Mouse (Mus musculus) bone marrow macrophage, adult 2 months (primary cell): Measurements from ENCODE around the gene Spata9. TPM values are rescaled to one million over a fixed set of nuclear protein-coding genes. Genes with fewer than 3 reads are reported as not detected.

Experiments used
- H3K27ac ChIP-seq: 2 replicates; pipeline ENCODE4 v1.5.1; 2012; ENCODE audit warnings: low read depth, low read length; ENCODE audit not compliant: insufficient read depth
- H3K4me1 ChIP-seq: 2 replicates; pipeline ENCODE4 v1.6.1; 2012; ENCODE audit warnings: low read length; ENCODE audit not compliant: control insufficient read depth, insufficient read depth
- H3K4me3 ChIP-seq: 2 replicates; pipeline ENCODE4 v1.5.1; 2012; ENCODE audit warnings: mild to moderate bottlenecking, low read length, moderate library complexity; ENCODE audit not compliant: insufficient read depth
- CTCF ChIP-seq: IDR thresholded peaks from 2 replicates; pipeline ENCODE4 v1.5.1; 2012; ENCODE audit warnings: low read depth, mild to moderate bottlenecking, low read length, moderate library complexity
- POLR2A ChIP-seq: IDR thresholded peaks from 2 replicates; pipeline ENCODE4 v1.6.1; 2012; ENCODE audit warnings: mild to moderate bottlenecking, low read depth, low read length, borderline replicate concordance
- polyA plus RNA-seq: library from polyadenylated mRNA; stranded (reverse); fragments of >200 nt; gene quantifications from 2 replicates; pipeline ENCODE4 v1.2.4, GENCODE M21; 2012; ENCODE audit not compliant: missing spikeins, insufficient read depth, insufficient read length

The Spata9 gene
- polyA plus RNA-seq, 1 experiment, result not detected

DNA sequence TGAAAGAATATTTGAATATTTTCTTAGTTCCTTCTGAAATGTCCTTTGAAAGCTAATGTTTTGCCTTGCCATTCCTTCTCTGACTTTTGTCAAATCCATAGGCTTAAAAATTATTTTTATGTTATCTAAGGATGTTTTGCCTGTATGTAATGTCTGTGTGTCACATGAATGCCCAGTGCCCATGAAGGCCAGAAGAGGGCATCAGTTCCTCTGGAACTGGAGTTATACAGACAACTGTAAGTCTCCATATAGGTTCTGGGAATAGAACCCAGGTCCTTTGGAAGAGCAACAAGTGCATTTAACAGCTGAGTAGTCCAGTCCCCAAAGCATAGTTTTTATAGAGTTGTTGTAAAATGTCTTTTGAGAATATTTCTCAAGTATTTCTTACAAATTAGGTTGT, 15.0 kb downstream of the Spata9 start:
- Histone ChIP-seq H3K4me1 (no peaks in the 10 kb centered on the region), H3K4me3 (no peak overlapping the region), H3K27ac (no peak overlapping the region)
- no peak for TF ChIP-seq CTCF
- TF ChIP-seq POLR2A, result no peak

DNA sequence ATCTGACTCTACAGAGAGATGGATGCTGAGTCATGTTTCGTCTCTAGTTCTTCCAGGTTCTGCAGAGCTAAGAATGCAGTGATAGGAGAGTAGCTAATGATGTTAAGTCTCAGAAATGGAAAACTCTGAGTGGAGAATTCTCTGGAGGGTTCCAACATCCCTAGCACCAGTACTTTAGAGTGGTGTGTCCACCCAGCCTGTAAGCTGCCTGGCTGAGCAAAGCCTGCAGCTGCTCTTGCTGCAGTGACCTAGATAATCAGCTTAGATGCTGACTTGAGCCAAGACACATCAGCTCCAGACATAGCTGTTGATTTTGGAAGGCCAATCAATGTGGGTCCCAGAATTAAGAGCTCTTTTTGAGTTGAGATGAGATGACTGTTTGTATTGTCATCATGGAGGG, 21.1 kb downstream of the Spata9 start:
- Histone ChIP-seq H3K27ac (no peak overlapping the region), H3K4me3 (no peak overlapping the region), H3K4me1 (peaks cover 8% of the 10 kb centered on the region)
- TF ChIP-seq POLR2A, result no peak
- no peak for TF ChIP-seq CTCF

DNA sequence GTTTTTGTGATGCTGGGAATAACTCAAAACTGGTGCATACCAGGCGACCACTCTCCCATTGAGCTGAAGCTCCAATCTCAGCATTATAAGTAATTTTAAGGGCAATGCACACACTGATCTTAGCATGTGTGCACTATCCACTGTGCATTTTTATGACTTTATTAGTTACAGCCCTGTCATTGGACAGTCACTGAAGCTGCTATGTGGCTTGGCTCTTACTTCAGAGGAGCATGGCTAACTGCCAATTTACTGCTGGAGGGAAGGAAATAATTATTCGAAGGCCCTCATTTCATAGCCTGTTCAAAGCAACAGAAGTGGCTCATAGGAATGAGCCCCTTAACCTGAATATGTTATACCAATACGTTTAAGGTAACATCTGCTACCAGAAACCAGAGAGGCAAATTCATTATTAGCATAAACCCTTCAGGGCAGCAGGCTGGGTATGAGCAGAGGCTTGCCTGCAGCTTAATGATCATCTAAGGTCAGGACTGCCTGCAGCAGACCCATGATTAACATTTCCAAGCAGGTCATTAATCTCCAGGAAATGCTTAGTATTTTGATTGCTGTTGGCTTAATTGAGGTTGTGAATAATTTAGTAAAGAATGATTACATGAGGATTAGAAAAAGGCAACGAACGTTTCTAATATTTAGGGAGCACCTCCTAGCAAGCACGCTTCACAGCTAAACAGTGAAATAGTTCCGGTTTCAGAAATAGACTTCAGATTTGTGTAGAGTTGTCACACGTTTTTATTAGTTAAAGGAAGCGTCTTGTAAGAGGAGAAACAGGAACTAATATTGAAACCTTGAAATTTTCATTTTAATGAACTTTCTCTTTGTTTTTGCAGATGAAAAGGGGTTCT, 25.4 kb downstream of the Spata9 start:
- no peak for TF ChIP-seq CTCF
- no peak for TF ChIP-seq POLR2A
- no peak overlapping the region for H3K4me3 ChIP-seq
- H3K4me1 ChIP-seq, result peaks cover 16% of the 10 kb centered on the region

DNA sequence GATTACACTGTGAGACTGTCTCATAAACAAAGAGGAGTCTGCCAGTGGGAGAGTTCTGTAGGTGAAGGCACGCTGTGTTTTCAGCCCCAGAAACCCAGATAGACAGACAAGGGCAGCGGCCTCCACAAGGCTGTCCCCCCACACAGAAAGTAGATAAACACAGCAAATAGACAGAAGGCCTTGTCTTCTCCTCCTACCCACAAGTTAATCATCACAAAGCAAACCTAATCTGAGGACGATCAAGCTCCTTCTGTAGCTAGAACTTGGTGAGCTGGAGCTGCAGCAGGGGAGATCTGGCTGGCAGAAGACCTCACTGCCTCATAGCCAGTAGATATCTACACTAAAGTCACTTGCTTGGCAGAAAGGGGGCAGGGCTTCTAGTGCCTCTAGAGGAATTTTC, 36.3 kb downstream of the Spata9 start:
- TF ChIP-seq CTCF, result no peak
- no peak for TF ChIP-seq POLR2A
- H3K4me1 ChIP-seq, result no peaks in the 10 kb centered on the region
- no peak overlapping the region for H3K4me3 ChIP-seq

More for the DNA sequence above, 25.4 kb downstream of the Spata9 start:
- peak overlapping the region; percentile 95 for H3K27ac ChIP-seq

DNA sequence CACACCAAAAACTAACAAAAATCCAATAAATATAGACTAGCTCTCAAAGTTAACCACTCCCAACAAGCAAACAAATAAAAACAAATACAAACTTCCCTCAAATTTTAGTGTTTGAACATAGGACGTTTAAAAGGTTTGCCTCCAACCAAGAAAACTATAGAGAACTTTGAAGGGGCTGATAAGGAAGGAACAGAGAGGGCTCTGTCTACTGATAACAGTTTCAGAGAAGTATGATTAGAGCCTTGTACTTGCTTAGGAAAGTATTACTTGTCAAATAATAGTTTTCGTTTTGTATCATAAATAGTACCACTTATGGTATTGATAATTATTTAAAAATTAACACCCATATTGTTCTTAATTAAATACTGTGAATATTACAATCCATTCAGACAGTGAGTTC, 47.6 kb downstream of the Spata9 start:
- Histone ChIP-seq H3K4me1 (peaks cover 5% of the 10 kb centered on the region; the same call in 1 of the 2 replicates), H3K27ac (no peak overlapping the region), H3K4me3 (no peak overlapping the region)
- TF ChIP-seq CTCF (no peak), POLR2A (no peak)

More for the DNA sequence above, 36.3 kb downstream of the Spata9 start:
- H3K27ac ChIP-seq, result no peak overlapping the region

DNA sequence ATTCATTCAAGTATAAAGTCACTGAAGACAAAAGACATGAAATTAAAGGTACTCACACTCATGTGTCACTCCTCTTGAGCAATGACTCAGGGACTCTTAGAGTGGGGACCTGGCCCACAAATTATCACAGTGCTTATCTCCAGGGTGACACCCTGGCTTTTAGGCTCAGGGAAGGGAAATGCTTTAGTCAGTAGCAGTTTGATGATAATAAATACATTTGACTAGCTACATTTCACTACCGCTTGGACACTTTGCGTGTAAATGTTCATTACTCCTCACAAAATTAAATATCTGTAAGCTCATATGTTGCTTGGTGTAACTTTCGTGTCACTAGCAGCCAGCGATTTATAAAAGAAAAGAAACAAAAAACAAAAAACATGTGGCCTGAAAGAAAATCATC, 50.5 kb downstream of the Spata9 start:
- TF ChIP-seq POLR2A (no peak), CTCF (no peak)
- Histone ChIP-seq H3K27ac (peak overlapping the region; percentile 80), H3K4me3 (peak overlapping the region; percentile 72), H3K4me1 (peaks cover 8% of the 10 kb centered on the region)

DNA sequence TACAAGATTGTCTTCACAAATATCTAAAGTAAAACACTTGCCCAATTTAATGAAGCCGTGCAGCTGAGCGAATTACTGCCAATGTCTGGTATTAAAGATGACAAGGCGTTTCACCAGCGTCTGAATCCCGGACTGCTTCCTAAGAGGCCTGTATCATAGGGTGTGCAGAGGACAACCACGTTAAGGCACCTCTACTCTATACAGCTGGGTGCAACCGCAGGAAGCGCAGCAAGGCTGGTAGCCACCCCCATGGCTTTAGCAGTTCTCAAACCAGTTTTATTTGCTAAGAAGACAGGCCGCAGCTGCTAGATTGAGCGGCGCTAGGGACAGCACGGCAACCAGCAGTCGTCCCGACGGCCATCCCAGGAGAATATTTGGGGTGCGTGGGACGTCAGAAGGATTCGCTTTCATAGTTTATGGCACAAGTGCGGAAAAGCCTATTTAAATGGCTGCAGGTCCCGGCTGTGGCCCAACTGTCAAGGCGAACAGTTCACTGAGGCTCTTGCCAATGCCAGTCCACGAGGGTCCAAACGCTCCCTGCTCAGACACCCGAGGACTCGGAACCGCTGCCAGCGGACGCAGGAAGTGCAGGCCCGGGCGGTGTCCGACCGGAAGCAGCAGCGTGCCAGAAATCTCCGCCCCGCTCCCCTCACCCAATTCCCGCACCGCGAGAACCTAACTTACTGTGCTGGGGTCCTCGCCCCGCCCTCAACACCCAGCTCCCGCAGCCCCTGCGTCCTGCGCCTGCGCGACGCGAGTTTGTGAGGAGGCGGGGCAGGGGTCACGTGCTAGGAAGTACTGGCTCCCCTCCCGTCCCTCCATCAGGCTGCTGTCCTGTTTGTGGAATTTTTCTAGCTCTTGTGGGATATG, 51.3 kb downstream of the Spata9 start, which contains the start of gene Rfesd:
Gene Rfesd, minus strand, starts transcription at position 746 of the 870 bp plus-strand sequence.
- Histone ChIP-seq H3K27ac (peak within 1 kb of the TSS; percentile 80), H3K4me3 (peak within 1 kb of the TSS; percentile 72), H3K4me1 (peaks cover 8% of the 10 kb centered on the region)
- TF ChIP-seq POLR2A, result 0 out of 2 replicates have a peak, but pooled peaks have one; percentile 5
- TF ChIP-seq CTCF, result no peak

DNA sequence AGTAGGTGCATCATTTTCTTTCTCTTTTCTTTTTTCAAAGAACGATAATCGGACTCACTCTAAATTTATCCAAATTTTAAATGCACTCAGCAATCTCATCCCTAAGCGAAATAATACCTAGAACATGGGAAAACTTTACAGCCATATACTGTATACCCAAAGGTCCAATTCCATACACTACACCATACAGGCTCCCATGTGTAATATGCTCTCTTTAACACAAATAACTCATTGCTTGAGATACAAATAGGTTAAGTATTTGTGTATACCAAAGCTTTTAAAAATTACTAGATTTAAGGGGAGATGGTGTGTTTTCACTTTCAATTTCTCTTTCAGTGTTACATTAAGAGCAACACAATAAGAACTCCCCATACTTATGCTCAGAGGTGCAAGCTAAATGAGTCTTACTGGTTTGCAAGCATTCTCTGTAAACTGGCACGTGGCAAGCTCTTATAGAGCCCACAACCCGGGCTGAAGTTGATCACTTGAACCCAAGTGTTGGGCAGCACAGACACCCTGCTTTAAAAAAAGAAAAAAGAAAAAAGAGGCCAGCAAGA, 52.0 kb downstream of the Spata9 start:
- Histone ChIP-seq H3K4me1 (peaks cover 8% of the 10 kb centered on the region), H3K4me3 (peak overlapping the region; percentile 68), H3K27ac (peak overlapping the region; percentile 74)
- TF ChIP-seq POLR2A (no peak), CTCF (no peak)

DNA sequence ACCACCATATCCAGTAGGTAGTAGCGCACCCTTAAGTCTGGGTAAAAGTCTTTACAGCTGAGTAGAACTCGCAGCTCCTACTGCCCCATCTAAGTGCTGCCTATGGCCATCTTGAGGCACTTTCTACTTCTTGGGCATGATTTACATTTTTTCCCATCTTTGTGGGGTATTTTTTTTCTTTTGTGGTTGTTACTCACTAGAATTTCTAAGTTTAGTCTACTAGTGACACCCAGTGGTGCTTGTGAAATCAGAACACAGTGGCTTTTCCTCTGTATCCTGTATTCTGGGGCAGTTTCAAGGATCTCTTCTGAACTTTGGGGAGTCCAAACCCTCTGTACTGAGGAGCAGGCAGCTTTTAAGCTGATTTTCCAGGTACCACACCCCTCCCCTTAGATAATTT, 54.8 kb downstream of the Spata9 start:
- H3K4me3 ChIP-seq, result no peak overlapping the region
- H3K27ac ChIP-seq, result no peak overlapping the region
- TF ChIP-seq POLR2A (no peak), CTCF (no peak)
- H3K4me1 ChIP-seq, result peaks cover 14% of the 10 kb centered on the region

DNA sequence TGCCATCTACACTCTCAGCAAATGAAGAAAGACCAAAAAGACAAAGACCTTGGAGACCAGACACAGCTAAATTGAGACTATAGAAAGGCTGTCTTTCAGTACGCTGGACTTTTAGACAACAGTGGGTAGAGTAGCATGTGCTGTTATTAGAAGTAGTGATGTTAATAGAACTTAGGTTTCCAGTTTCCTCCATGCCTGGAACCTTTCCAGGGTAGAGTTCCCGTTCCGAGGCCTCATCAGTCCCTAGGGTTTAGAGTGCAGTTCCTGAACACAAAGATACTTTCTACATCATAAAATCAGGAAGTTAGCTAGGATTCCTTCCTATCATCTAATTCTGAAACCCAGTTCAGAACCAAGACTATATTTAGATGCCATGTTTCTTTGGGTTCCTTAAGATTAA, 57.6 kb downstream of the Spata9 start:
- Histone ChIP-seq H3K27ac (no peak overlapping the region), H3K4me3 (no peak overlapping the region), H3K4me1 (peaks cover 10% of the 10 kb centered on the region)
- TF ChIP-seq POLR2A (no peak), CTCF (no peak)
